Mouse (Mus musculus): ENCODE measurements around the gene Olfr322. TPM values are rescaled to one million over a fixed set of nuclear protein-coding genes. Genes with fewer than 3 reads are reported as not detected.
"Not testable (repeated sequence)": the region's sequence is repeated elsewhere in the genome, so short reads cannot be mapped to it uniquely, and the experiment has no call there.

The Olfr322 gene
- polyA plus RNA-seq, 1 experiment from 2014 or later: not detected

GRCm38 (mm10) chr11:58680799-58681198 lies 22.2 kb downstream of the Olfr322 start, which contains the start of gene Olfr320:
Gene Olfr320 (plus strand): TSS chr11:58681099.
- H3K36me3 ChIP-seq (ENCODE audit: control insufficient read depth, insufficient read depth, low read length): no peaks in the 10 kb centered on the region
- 82% methylated on average over 1 of the region's 1 CpGs for WGBS
- no peak within 1 kb of the TSS for H3K4me2 ChIP-seq (ENCODE audit: low read depth, low read length)
- H3K4me3 ChIP-seq (replicated peaks; ENCODE audit: low read length): no peak within 1 kb of the TSS
- H3K27me3 ChIP-seq (ENCODE audit: control insufficient read depth, insufficient read depth, low read length): no peaks in the 10 kb centered on the region
- H3K27ac ChIP-seq (ENCODE audit: low read length): no peak within 1 kb of the TSS
- no peak within 1 kb of the TSS for H3K9ac ChIP-seq (ENCODE audit: low read length)
- no peaks in the 10 kb centered on the region for H3K4me1 ChIP-seq (ENCODE audit: control insufficient read depth, insufficient read depth, low read length)
- no peaks in the 10 kb centered on the region for H3K9me3 ChIP-seq (replicated peaks; ENCODE audit: control insufficient read depth, low read length)
- ATAC-seq (ENCODE audit: insufficient read depth, low FRiP score): no peak

GRCm38 (mm10) chr11:58698862-58699261 lies 40.3 kb downstream of the Olfr322 start, which contains the start of gene Olfr319:
Gene Olfr319 (plus strand): TSS chr11:58699162.
- no peak for ATAC-seq (ENCODE audit: insufficient read depth, low FRiP score)
- Histone ChIP-seq H3K27ac (ENCODE audit: low read length) (no peak within 1 kb of the TSS), H3K9ac (ENCODE audit: low read length) (no peak within 1 kb of the TSS), H3K27me3 (ENCODE audit: control insufficient read depth, insufficient read depth, low read length) (no peaks in the 10 kb centered on the region), H3K36me3 (ENCODE audit: control insufficient read depth, insufficient read depth, low read length) (no peaks in the 10 kb centered on the region), H3K4me3 (replicated peaks; ENCODE audit: low read length) (no peak within 1 kb of the TSS), H3K4me1 (ENCODE audit: control insufficient read depth, insufficient read depth, low read length) (no peaks in the 10 kb centered on the region), H3K9me3 (replicated peaks; ENCODE audit: control insufficient read depth, low read length) (no peaks in the 10 kb centered on the region), H3K4me2 (ENCODE audit: low read depth, low read length) (no peak within 1 kb of the TSS)
- 81% methylated on average over 3 of the region's 3 CpGs for WGBS

GRCm38 (mm10) chr11:58709086-58709485 lies 50.5 kb downstream of the Olfr322 start:
- Histone ChIP-seq H3K4me2 (ENCODE audit: low read depth, low read length) (no peak overlapping the region), H3K27me3 (ENCODE audit: control insufficient read depth, insufficient read depth, low read length) (no peaks in the 10 kb centered on the region), H3K4me1 (ENCODE audit: control insufficient read depth, insufficient read depth, low read length) (no peaks in the 10 kb centered on the region), H3K9me3 (replicated peaks; ENCODE audit: control insufficient read depth, low read length) (no peaks in the 10 kb centered on the region), H3K9ac (ENCODE audit: low read length) (no peak overlapping the region), H3K27ac (ENCODE audit: low read length) (no peak overlapping the region), H3K4me3 (replicated peaks; ENCODE audit: low read length) (no peak overlapping the region), H3K36me3 (ENCODE audit: control insufficient read depth, insufficient read depth, low read length) (no peaks in the 10 kb centered on the region)
- ATAC-seq (ENCODE audit: insufficient read depth, low FRiP score): no peak
- WGBS: 80% methylated on average over 11 of the region's 11 CpGs

GRCm38 (mm10) chr11:58717723-58718122 lies 59.1 kb downstream of the Olfr322 start:
- not testable (repeated sequence) for H3K9me3 ChIP-seq (replicated peaks; ENCODE audit: control insufficient read depth, low read length); H3K27me3 ChIP-seq (ENCODE audit: control insufficient read depth, insufficient read depth, low read length); H3K4me3 ChIP-seq (replicated peaks; ENCODE audit: low read length); H3K4me2 ChIP-seq (ENCODE audit: low read depth, low read length); H3K4me1 ChIP-seq (ENCODE audit: control insufficient read depth, insufficient read depth, low read length); ATAC-seq (ENCODE audit: insufficient read depth, low FRiP score); H3K9ac ChIP-seq (ENCODE audit: low read length); H3K36me3 ChIP-seq (ENCODE audit: control insufficient read depth, insufficient read depth, low read length); H3K27ac ChIP-seq (ENCODE audit: low read length)
- 90% methylated on average over 6 of the region's 7 CpGs for WGBS

Other genes with a start within 250 kb of the Olfr322 start
- not detected in 2 replicates for gene 1810065E05Rik, start 237.7 kb upstream of the Olfr322 start, polyA plus RNA-seq (2015; fragmentation: Nextera tagmentation; extraction: Ambion mirVana)
- gene Gm12253, start 226.2 kb upstream of the Olfr322 start, polyA plus RNA-seq (2015; fragmentation: Nextera tagmentation; extraction: Ambion mirVana): not detected in 2 replicates
- not detected in 2 replicates for gene Lypd9, start 205.9 kb upstream of the Olfr322 start, polyA plus RNA-seq (2015; fragmentation: Nextera tagmentation; extraction: Ambion mirVana)
- not detected in 2 replicates for gene Olfr30, start 196.5 kb upstream of the Olfr322 start, polyA plus RNA-seq (2015; fragmentation: Nextera tagmentation; extraction: Ambion mirVana)
- not detected in 2 replicates for gene Olfr332, start 166.2 kb upstream of the Olfr322 start, polyA plus RNA-seq (2015; fragmentation: Nextera tagmentation; extraction: Ambion mirVana)
- not detected in 2 replicates for gene Olfr331, start 156.2 kb upstream of the Olfr322 start, polyA plus RNA-seq (2015; fragmentation: Nextera tagmentation; extraction: Ambion mirVana)
- not detected in 2 replicates for gene Olfr330, start 123.9 kb upstream of the Olfr322 start, polyA plus RNA-seq (2015; fragmentation: Nextera tagmentation; extraction: Ambion mirVana)
- gene Olfr329-ps, start 112.4 kb upstream of the Olfr322 start, polyA plus RNA-seq (2015; fragmentation: Nextera tagmentation; extraction: Ambion mirVana): not detected in 2 replicates
- not detected in 2 replicates for gene Olfr328, start 103.1 kb upstream of the Olfr322 start, polyA plus RNA-seq (2015; fragmentation: Nextera tagmentation; extraction: Ambion mirVana)
- not detected in 2 replicates for gene Olfr224, start 88.2 kb upstream of the Olfr322 start, polyA plus RNA-seq (2015; fragmentation: Nextera tagmentation; extraction: Ambion mirVana)
- not detected in 2 replicates for gene Olfr325, start 81.1 kb upstream of the Olfr322 start, polyA plus RNA-seq (2015; fragmentation: Nextera tagmentation; extraction: Ambion mirVana)
- not detected in 2 replicates for gene Olfr324, start 63.7 kb upstream of the Olfr322 start, polyA plus RNA-seq (2015; fragmentation: Nextera tagmentation; extraction: Ambion mirVana)
- gene 2210407C18Rik, start 42.7 kb upstream of the Olfr322 start, polyA plus RNA-seq (2015; fragmentation: Nextera tagmentation; extraction: Ambion mirVana): 4.2 and 15.4 TPM in 2 replicates
- gene Olfr323, start 28.3 kb upstream of the Olfr322 start, polyA plus RNA-seq (2015; fragmentation: Nextera tagmentation; extraction: Ambion mirVana): 0.17 TPM in 1 of 2 replicates, not detected in the other
- gene Trim58, start 18.3 kb upstream of the Olfr322 start, polyA plus RNA-seq (2015; fragmentation: Nextera tagmentation; extraction: Ambion mirVana): 0.66 and 0.67 TPM in 2 replicates
- gene Olfr320, start 22.3 kb downstream of the Olfr322 start, polyA plus RNA-seq (2015; fragmentation: Nextera tagmentation; extraction: Ambion mirVana): not detected in 2 replicates
- not detected in 2 replicates for gene Olfr319, start 40.4 kb downstream of the Olfr322 start, polyA plus RNA-seq (2015; fragmentation: Nextera tagmentation; extraction: Ambion mirVana)
- gene Olfr318, start 65.2 kb downstream of the Olfr322 start, polyA plus RNA-seq (2015; fragmentation: Nextera tagmentation; extraction: Ambion mirVana): not detected in 2 replicates
- gene Olfr317, start 80.4 kb downstream of the Olfr322 start, polyA plus RNA-seq (2015; fragmentation: Nextera tagmentation; extraction: Ambion mirVana): not detected in 2 replicates
- not detected in 2 replicates for gene Olfr316, start 94.0 kb downstream of the Olfr322 start, polyA plus RNA-seq (2015; fragmentation: Nextera tagmentation; extraction: Ambion mirVana)
- gene Olfr315, start 114.4 kb downstream of the Olfr322 start, polyA plus RNA-seq (2015; fragmentation: Nextera tagmentation; extraction: Ambion mirVana): not detected in 2 replicates
- not detected in 2 replicates for gene Olfr314, start 124.2 kb downstream of the Olfr322 start, polyA plus RNA-seq (2015; fragmentation: Nextera tagmentation; extraction: Ambion mirVana)
- gene Fam183b, start 143.2 kb downstream of the Olfr322 start, polyA plus RNA-seq (2015; fragmentation: Nextera tagmentation; extraction: Ambion mirVana): 5.2 and 5.4 TPM in 2 replicates
- not detected in 2 replicates for gene Olfr313, start 156.2 kb downstream of the Olfr322 start, polyA plus RNA-seq (2015; fragmentation: Nextera tagmentation; extraction: Ambion mirVana)
- gene Olfr312, start 170.5 kb downstream of the Olfr322 start, polyA plus RNA-seq (2015; fragmentation: Nextera tagmentation; extraction: Ambion mirVana): not detected in 2 replicates
- not detected in 2 replicates for gene Olfr311, start 180.5 kb downstream of the Olfr322 start, polyA plus RNA-seq (2015; fragmentation: Nextera tagmentation; extraction: Ambion mirVana)
- gene Gm12258, start 188.4 kb downstream of the Olfr322 start, polyA plus RNA-seq (2015; fragmentation: Nextera tagmentation; extraction: Ambion mirVana): 9.5 TPM in 2 replicates
- 5.9 and 7.7 TPM in 2 replicates for gene 2810021J22Rik, start 208.4 kb downstream of the Olfr322 start, polyA plus RNA-seq (2015; fragmentation: Nextera tagmentation; extraction: Ambion mirVana)
- 4.7 and 5.4 TPM in 2 replicates for gene Zfp39, start 245.4 kb downstream of the Olfr322 start, polyA plus RNA-seq (2015; fragmentation: Nextera tagmentation; extraction: Ambion mirVana)